Mouse (Mus musculus): ENCODE measurements around the gene Scaper.

The Scaper gene

GRCm38 (mm10) chr9:55608701-55609531, 329.0 kb downstream of the Scaper start:
- DNase-seq (ENCODE audit: low spot score in 2 of 2): no peak

GRCm38 (mm10) chr9:55598594-55598993, 339.3 kb downstream of the Scaper start:
- DNase-seq (ENCODE audit: low spot score in 2 of 2): no peak

- DNase-seq (ENCODE audit: low spot score in 2 of 2): no peak
These were observed 351.8 kb downstream of the Scaper start for GRCm38 (mm10) chr9:55586141-55586540.

GRCm38 (mm10) chr9:55581414-55581813, 356.5 kb downstream of the Scaper start:
- no peak for DNase-seq (ENCODE audit: low spot score in 2 of 2)

GRCm38 (mm10) chr9:55576571-55576970, 361.3 kb downstream of the Scaper start:
- DNase-seq (ENCODE audit: low spot score in 2 of 2): no peak

- no peak for DNase-seq (ENCODE audit: low spot score in 2 of 2)
These were observed 366.8 kb downstream of the Scaper start for GRCm38 (mm10) chr9:55571071-55571470.

- DNase-seq (ENCODE audit: low spot score in 2 of 2): no peak
These were observed 369.3 kb downstream of the Scaper start for GRCm38 (mm10) chr9:55568466-55569159.

- DNase-seq (ENCODE audit: low spot score in 2 of 2): no peak
These were observed 377.0 kb downstream of the Scaper start for GRCm38 (mm10) chr9:55560960-55561359.

GRCm38 (mm10) chr9:55554986-55555385, 382.9 kb downstream of the Scaper start:
- no peak for DNase-seq (ENCODE audit: low spot score in 2 of 2)

- no peak for DNase-seq (ENCODE audit: low spot score in 2 of 2)
These were observed 388.5 kb downstream of the Scaper start for GRCm38 (mm10) chr9:55549302-55549890.

- no peak for DNase-seq (ENCODE audit: low spot score in 2 of 2)
These were observed 389.0 kb downstream of the Scaper start for GRCm38 (mm10) chr9:55548871-55549270.

GRCm38 (mm10) chr9:55546176-55547010, 391.5 kb downstream of the Scaper start:
- DNase-seq (ENCODE audit: low spot score in 2 of 2): no peak

GRCm38 (mm10) chr9:55545556-55546175, 392.3 kb downstream of the Scaper start:
- DNase-seq (ENCODE audit: low spot score in 2 of 2): no peak

- DNase-seq (ENCODE audit: low spot score in 2 of 2): peak in 1 of 2 experiments; percentile 25
These were observed 392.9 kb downstream of the Scaper start for GRCm38 (mm10) chr9:55544861-55545555.

GRCm38 (mm10) chr9:55543703-55544401, 394.1 kb downstream of the Scaper start:
- peak in 1 of 2 experiments; percentile 55 for DNase-seq (ENCODE audit: low spot score in 2 of 2)

GRCm38 (mm10) chr9:55543336-55543702, 394.6 kb downstream of the Scaper start:
- DNase-seq (ENCODE audit: low spot score in 2 of 2): peak in 1 of 2 experiments; percentile 10

GRCm38 (mm10) chr9:55542366-55543325, 395.3 kb downstream of the Scaper start:
- DNase-seq (ENCODE audit: low spot score in 2 of 2): no peak

GRCm38 (mm10) chr9:55541681-55542365, 396.1 kb downstream of the Scaper start:
- peak in 1 of 2 experiments; percentile 11 for DNase-seq (ENCODE audit: low spot score in 2 of 2)
